8 mouse cellular contexts compared by ENCODE assay signal in genomic region chr17:80224326-80225116, GRCm38 (mm10). TPM values are rescaled to one million over a fixed set of nuclear protein-coding genes. Genes with fewer than 3 reads are reported as not detected.
DNase-seq lines count a peak whose midpoint lies in the region; ATAC-seq and TF ChIP-seq lines count a peak whose summit lies in the region.

Gene Gemin6 (plus strand): TSS chr17:80224441.

- POLR2A ChIA-PET in Patski (lab: Charles Lee) = interaction anchor here (0.7 to 1.7 kb wide), 2 partner anchors 12 to 18 kb away, joined by 3 to 4 read pairs; no protein-coding TSS in a partner anchor

- CTCF ChIA-PET in Patski (lab: Charles Lee) = interaction anchor here (1.0 to 2.1 kb wide), 2 partner anchors 10 to 28 kb away, joined by 3 to 4 read pairs; no protein-coding TSS in a partner anchor

- H3K36me3 ChIP-seq in hindbrain, embryonic 14.5 days (replicated peaks; ENCODE audit: control insufficient read depth, insufficient read depth) = no peaks in the 10 kb centered on the region

- H3K4me1 ChIP-seq in hindbrain, embryonic 14.5 days (replicated peaks; ENCODE audit: control insufficient read depth, insufficient read depth, low read length) = 0 out of 2 replicates have a peak, but pooled peaks cover 8% of the 10 kb centered on the region

- ATAC-seq in Patski = peak; percentile 97
- ATAC-seq in hindbrain, embryonic 14.5 days (ENCODE audit: low FRiP score) = peak; percentile 97

- H3K27me3 ChIP-seq in Patski = no peaks in the 10 kb centered on the region
- H3K27me3 ChIP-seq in hindbrain, embryonic 14.5 days (ENCODE audit: control insufficient read depth, insufficient read depth, low read length) = no peaks in the 10 kb centered on the region

- peak within 1 kb of the TSS; percentile 87 for H3K27ac ChIP-seq in hindbrain, embryonic 14.5 days

- no peak for TF ChIP-seq CTCF in Patski (IDR thresholded peaks at IDR 0.05)

- peak within 1 kb of the TSS; percentile 84 for H3K4me2 ChIP-seq in hindbrain, embryonic 14.5 days (replicated peaks)

- under 1% methylated on average over 33 of the region's 33 CpGs for WGBS in hindbrain, embryonic 14.5 days

- H3K9me3 ChIP-seq in hindbrain, embryonic 14.5 days (ENCODE audit: control insufficient read depth, low read length) = no peaks in the 10 kb centered on the region

- peak within 1 kb of the TSS; percentile 60 for H3K9ac ChIP-seq in hindbrain, embryonic 14.5 days

- DNase-seq in Patski (ENCODE audit: low read depth, low spot score) = no peak
- peak; percentile 82 to 87 for DNase-seq in cerebellum, postnatal 14 days
- peak; percentile 73 to 76 for DNase-seq in frontal cortex, postnatal 14 days (ENCODE audit: low spot score in 2 of 2)
- peak; percentile 93 for DNase-seq in hindbrain, embryonic 14.5 days (ENCODE audit: low spot score)
- peak; percentile 85 to 88 for DNase-seq in layer of hippocampus, postnatal 36 days
- DNase-seq in lung, postnatal 36 days = peak; percentile 93
- peak; percentile 95 for DNase-seq in retina, postnatal 1 day
- peak; percentile 64 to 82 for DNase-seq in urinary bladder, adult 18-20 months (ENCODE audit: low spot score in 2 of 2)

- in situ Hi-C loops in Patski (cut with MboI; ENCODE audit: low pct_unique_long_range_greater_than_20kb) = no loop called here

- peak within 1 kb of the TSS; percentile 55 for H3K4me3 ChIP-seq in hindbrain, embryonic 14.5 days (replicated peaks; ENCODE audit: low read length)

RNA-seq across cellular contexts. Expression of gene Gemin6, which starts in this region (rescaled TPM):
- 16.4 TPM for polyA plus RNA-seq in Patski (2021)
- polyA plus RNA-seq in hindbrain, embryonic 14.5 days (2014; fragmentation: Nextera tagmentation; extraction: Ambion mirVana) = 19.4 and 20.9 TPM in 2 replicates
- total RNA-seq in layer of hippocampus, postnatal 36 days (2021) = 1 to 10 TPM; 5.6 to 6.1 TPM
